Comparison of ENCODE assay signal across 7 mouse cellular contexts in the genomic region with DNA sequence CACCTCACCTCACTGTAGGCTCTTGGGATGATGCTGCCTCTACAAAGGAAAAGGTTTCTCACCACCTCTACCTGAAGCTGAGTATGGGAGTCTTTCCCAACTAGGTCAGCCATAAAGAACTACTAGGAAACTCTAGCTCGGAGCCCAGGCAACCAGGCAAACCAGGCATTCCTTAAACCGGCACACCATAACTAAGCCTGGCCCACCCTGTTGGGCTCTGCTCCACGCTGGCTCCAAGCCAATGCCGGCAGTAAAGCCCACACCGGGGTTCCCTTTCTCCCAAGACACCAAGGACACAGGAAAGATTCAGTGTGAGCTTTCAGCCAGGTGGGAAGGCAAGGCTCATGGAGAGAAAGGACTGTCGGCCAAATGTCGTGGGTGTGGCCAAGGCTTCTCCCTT. TPM values are rescaled to one million over a fixed set of nuclear protein-coding genes. Genes with fewer than 3 reads are reported as not detected.
A peak's percentile ranks its signal among the peaks of the same experiment; 100 is the strongest.
DNase-seq lines count a peak whose midpoint lies in the region; ATAC-seq and TF ChIP-seq lines count a peak whose summit lies in the region.

No protein-coding gene starts in this region.

- H3K27me3 ChIP-seq in lung, embryonic 14.5 days (ENCODE audit: insufficient read depth, low read length) = no peaks in the 10 kb centered on the region

- TF ChIP-seq CTCF in lung, embryonic 14.5 days (IDR thresholded peaks at IDR 0.05; ENCODE audit: low read depth) = no peak

- no peaks in the 10 kb centered on the region; the same call in 1 of the 2 replicates for H3K9me3 ChIP-seq in lung, embryonic 14.5 days (ENCODE audit: low read depth, low read length)

- H3K36me3 ChIP-seq in lung, embryonic 14.5 days (ENCODE audit: insufficient read depth) = no peaks in the 10 kb centered on the region

- 7% methylated on average over 7 of the region's 7 CpGs for WGBS in lung, embryonic 14.5 days

- peak overlapping the region; percentile 32; the same call in 1 of the 2 replicates for H3K4me2 ChIP-seq in lung, embryonic 14.5 days

- peak; percentile 61 for ATAC-seq in lung, embryonic 14.5 days (ENCODE audit: insufficient read depth)
- no peak for ATAC-seq in granulocyte monocyte progenitor cell, adult 5-6 weeks (replicated peaks; ENCODE audit: poor library complexity, severe bottlenecking)

- H3K27ac ChIP-seq in lung, embryonic 14.5 days (ENCODE audit: low read depth) = peak overlapping the region; percentile 21; the same call in 1 of the 2 replicates

- no peak overlapping the region for H3K9ac ChIP-seq in lung, embryonic 14.5 days

- peaks cover 7% of the 10 kb centered on the region; the same call in 1 of the 2 replicates for H3K4me1 ChIP-seq in lung, embryonic 14.5 days (ENCODE audit: insufficient read depth)

- peak; percentile 78 for DNase-seq in lung, embryonic 14.5 days
- no peak for DNase-seq in lung, postnatal 25 days (ENCODE audit: low spot score)
- peak; percentile 23 for DNase-seq in embryo, embryonic 9.5 days (ENCODE audit: extremely low spot score)
- DNase-seq in heart, postnatal 4 days = peak; percentile 61
- peak; percentile 20 for DNase-seq in neural tube, embryonic 10.5 days (ENCODE audit: extremely low spot score, low spot score)
- DNase-seq in frontal cortex, postnatal 36 days (ENCODE audit: low spot score in 2 of 2) = no peak

- no peak overlapping the region for H3K4me3 ChIP-seq in lung, embryonic 14.5 days (ENCODE audit: low read depth, low read length)

RNA-seq across cellular contexts. Expression of a gene that starts 37.2 kb away (rescaled TPM):
- polyA plus RNA-seq in lung, embryonic 14.5 days (2014; fragmentation: Nextera tagmentation; extraction: Ambion mirVana) = 11.7 and 12.1 TPM in 2 replicates
- total RNA-seq in heart, postnatal 4 days (2021) = 10 to 100 TPM; 23.5 to 23.8 TPM
- total RNA-seq in granulocyte monocyte progenitor cell, adult 5-6 weeks (2014; fragmentation: Nextera tagmentation) = not detected in 2 replicates
- not detected in 2 replicates for total RNA-seq in granulocyte monocyte progenitor cell, adult 5-6 weeks (2017)

RNA-seq across cellular contexts. Expression of a gene that starts 44.6 kb away (rescaled TPM):
- polyA plus RNA-seq in lung, embryonic 14.5 days (2014; fragmentation: Nextera tagmentation; extraction: Ambion mirVana) = 1.4 and 1.7 TPM in 2 replicates
- 1 to 10 TPM; 1.5 to 2.0 TPM for total RNA-seq in heart, postnatal 4 days (2021)
- 35.2 and 36.8 TPM in 2 replicates for total RNA-seq in granulocyte monocyte progenitor cell, adult 5-6 weeks (2014; fragmentation: Nextera tagmentation)
- total RNA-seq in granulocyte monocyte progenitor cell, adult 5-6 weeks (2017) = 14.7 and 20.8 TPM in 2 replicates

Comparison
In these comparisons a context has a peak if more than half of its experiments do, and no peak if none do; other contexts are left out.
1. DNase-seq: peak in lung, embryonic 14.5 days (single experiment), embryo, embryonic 9.5 days (single experiment), heart, postnatal 4 days (single experiment) and neural tube, embryonic 10.5 days (single experiment); none in lung, postnatal 25 days (single experiment) and frontal cortex, postnatal 36 days (0 of 2).
2. RNA of a gene that starts 37.2 kb away (total RNA-seq): 23.5 to 23.8 TPM in heart, postnatal 4 days; not detected in granulocyte monocyte progenitor cell, adult 5-6 weeks; every median in the first group is over 10 times any median in the second.
3. RNA of a gene that starts 44.6 kb away (total RNA-seq): 14.7 to 36.8 TPM in granulocyte monocyte progenitor cell, adult 5-6 weeks; 1.5 to 2.0 TPM in heart, postnatal 4 days; every median in the first group is over 4 times any median in the second.